Mouse (Mus musculus): ENCODE data around the gene Allc.
A peak's percentile ranks its signal among the peaks of the same experiment; 100 is the strongest.

Allc gene

DNA sequence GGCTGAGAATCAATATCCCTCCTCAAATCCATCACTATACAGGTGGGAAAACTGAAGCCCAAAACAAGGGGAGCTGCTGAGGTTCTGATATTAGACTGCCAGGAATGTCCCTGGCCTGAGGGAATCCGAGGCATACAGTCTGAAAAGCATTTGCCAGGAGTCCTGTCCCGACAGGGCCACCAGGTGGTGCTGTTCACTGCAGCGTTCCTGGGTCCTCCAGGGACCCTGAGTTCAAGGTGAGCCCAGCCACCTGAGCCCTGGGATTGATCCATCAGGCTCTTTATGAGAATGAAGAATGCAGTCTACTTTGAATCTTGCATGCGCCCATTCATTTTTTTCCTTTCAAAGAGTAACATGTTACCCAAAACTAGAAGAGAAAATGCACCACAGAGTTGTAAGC lies 3.2 kb downstream of the Allc start:
- DNase-seq = peak; percentile 5 to 13

- DNase-seq = no peak
These were observed 4.2 kb downstream of the Allc start for GRCm38 (mm10) chr12:28578147-28578546.

GRCm38 (mm10) chr12:28575366-28576070 lies 6.8 kb downstream of the Allc start:
- no peak for DNase-seq

- DNase-seq = no peak
These were observed 10.1 kb downstream of the Allc start for GRCm38 (mm10) chr12:28572241-28572640.

DNA sequence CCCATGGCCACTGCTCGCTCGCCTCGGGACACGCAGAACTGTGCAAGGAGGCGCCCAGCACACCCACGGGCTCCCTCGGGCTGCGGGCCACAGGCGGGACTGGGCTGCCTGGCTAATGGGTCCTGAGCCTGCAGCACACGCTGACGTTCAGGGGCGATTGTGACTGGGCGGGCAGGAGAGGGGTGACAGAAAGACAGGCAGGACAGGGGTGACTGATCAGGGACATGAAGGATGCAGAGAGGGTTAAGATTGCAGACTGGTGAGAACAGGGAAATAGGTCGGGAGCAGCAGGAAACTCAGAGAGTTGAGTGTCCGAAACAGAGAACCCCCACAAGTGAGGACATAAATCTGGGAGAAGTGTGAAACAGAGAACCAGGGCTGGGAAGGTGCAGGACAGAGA lies 30.0 kb downstream of the Allc start, which contains the start of gene Dcdc2c:
Dcdc2c (minus strand) TSS at position 101 of the 400 bp plus-strand sequence.
- no peak for DNase-seq

- no peak for DNase-seq
These were observed 30.5 kb downstream of the Allc start for GRCm38 (mm10) chr12:28551775-28552174.

DNA sequence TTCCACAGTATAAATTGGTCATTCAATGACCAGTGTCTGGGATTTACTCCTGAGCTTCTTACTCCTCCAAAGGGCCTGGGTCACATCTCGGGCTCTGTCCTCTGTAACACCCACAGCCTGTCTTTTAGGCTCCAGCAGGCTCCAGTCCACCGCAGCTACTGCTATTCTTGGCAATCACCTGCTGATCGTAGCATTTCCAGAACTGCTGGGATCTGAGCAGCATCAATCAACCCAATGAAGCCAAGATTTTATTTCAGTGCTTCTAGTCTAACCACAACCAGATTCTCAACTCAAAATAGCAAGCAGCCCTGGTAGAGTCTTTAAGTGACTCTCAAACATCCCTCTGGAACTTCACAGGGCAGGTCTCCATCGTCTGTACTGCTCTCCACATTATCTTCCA lies 33.4 kb downstream of the Allc start:
- DNase-seq = no peak

GRCm38 (mm10) chr12:28514264-28514775 lies 68.0 kb downstream of the Allc start:
- DNase-seq = no peak

- no peak for DNase-seq
These were observed 72.5 kb downstream of the Allc start for GRCm38 (mm10) chr12:28509699-28510280.
